16 mouse cellular contexts compared by ENCODE assay signal in genomic region chr15:13336392-13336791, GRCm38 (mm10).
"Had no signal": no experiment of that assay in that cellular context is flagged by ENCODE, and none has a peak within 500 bp of the region (broad histone marks: within the 10 kb centered on the region; RNA-seq: fewer than 3 reads in every experiment).

No protein-coding gene starts in this region.

- H3K36me3 ChIP-seq: neural tube, embryonic 13.5 days; neural tube, embryonic 15.5 days; stomach, embryonic 15.5 days had no signal

- H3K9ac ChIP-seq: neural tube, embryonic 13.5 days; neural tube, embryonic 15.5 days; stomach, embryonic 15.5 days had no signal

- DNase-seq: retina, postnatal 1 day; right cerebral cortex, adult 18-20 months; right cerebral cortex, postnatal 14 days; right cerebral cortex, postnatal 25 days; right cerebral cortex, postnatal 4 days; spleen, adult 18-20 months; thymus, adult 18-20 months; thymus, adult 2 months; thymus, postnatal 14 days; thymus, postnatal 25 days; thymus, postnatal 36 days; thymus, postnatal 4 days had no signal

- H3K9me3 ChIP-seq: neural tube, embryonic 13.5 days; neural tube, embryonic 15.5 days; stomach, embryonic 15.5 days had no signal

- H3K4me3 ChIP-seq: neural tube, embryonic 13.5 days; neural tube, embryonic 15.5 days; stomach, embryonic 15.5 days had no signal

- H3K27ac ChIP-seq: neural tube, embryonic 13.5 days; neural tube, embryonic 15.5 days; stomach, embryonic 15.5 days; stomach, postnatal 0 days had no signal

- H3K4me1 ChIP-seq: neural tube, embryonic 13.5 days; neural tube, embryonic 15.5 days; stomach, embryonic 15.5 days had no signal

- H3K4me2 ChIP-seq: neural tube, embryonic 13.5 days; neural tube, embryonic 15.5 days; stomach, embryonic 15.5 days had no signal

- H3K27me3 ChIP-seq: neural tube, embryonic 13.5 days; neural tube, embryonic 15.5 days; stomach, embryonic 15.5 days had no signal
